Mouse (Mus musculus): ENCODE measurements around the gene Spen.
"Not testable (repeated sequence)": the region's sequence is repeated elsewhere in the genome, so short reads cannot be mapped to it uniquely, and the experiment has no call there.

Spen gene

DNA sequence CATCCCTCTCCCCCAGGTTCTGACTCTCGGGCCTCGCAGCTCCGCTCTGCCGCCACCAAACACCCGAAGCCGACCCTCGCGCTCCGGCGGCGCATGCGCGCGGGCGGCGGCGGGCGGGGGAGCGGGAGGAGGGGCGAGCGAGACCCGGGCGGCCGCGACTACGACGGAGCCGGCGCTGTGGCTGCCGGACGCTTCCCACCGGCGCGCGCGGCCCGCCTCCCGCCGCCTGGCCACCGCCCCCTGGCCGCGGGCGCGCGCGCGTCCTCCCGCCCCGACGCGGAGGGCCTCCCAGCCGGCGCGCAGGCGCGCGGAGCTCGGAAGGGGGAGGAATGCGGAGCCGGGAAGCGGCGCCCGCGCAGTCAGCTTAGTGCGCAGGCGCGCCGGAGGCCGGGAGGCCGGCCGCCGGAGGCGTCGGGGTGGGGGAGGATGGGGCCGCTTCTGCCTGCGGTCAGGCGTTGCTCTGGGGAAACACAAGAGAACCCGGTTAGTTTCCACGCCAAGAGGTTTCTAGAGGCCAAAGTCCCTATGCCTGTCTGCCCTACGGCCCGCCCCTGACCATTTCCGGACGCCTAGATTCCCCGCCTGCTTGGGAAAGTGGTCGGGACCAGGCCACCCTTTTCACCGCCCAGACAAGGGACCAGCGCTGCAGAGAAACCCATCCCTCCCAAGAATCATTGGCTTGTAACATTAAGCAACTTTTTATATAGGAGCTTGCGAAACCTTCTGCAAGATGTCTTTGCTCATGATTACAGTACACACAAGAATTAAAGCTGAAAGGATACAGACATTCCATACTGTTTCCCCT, at the start of gene Spen:
Gene Spen, minus strand, starts transcription at position 190 of the 805 bp plus-strand sequence.
- peak; percentile 96 for DNase-seq

DNA sequence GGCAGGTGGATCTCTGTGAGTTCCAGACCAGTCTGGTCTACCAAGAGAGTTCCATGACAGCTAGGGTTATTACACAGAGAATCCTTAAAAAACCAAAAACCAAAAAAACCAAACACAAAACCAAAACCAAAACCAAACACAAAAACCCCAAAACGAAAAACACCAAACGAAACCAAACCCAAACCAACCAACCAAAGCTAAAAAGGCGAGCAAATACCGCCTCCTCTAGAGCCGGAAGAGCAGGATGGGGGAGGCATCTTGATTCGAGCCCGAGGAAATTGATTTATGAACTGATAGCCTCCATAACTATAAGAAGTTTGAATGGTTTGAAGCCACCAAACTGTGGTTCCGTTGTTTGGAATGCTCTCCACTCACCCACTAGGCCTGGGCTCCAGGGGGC, 45.5 kb upstream of the Spen start:
- DNase-seq, result no peak

DNA sequence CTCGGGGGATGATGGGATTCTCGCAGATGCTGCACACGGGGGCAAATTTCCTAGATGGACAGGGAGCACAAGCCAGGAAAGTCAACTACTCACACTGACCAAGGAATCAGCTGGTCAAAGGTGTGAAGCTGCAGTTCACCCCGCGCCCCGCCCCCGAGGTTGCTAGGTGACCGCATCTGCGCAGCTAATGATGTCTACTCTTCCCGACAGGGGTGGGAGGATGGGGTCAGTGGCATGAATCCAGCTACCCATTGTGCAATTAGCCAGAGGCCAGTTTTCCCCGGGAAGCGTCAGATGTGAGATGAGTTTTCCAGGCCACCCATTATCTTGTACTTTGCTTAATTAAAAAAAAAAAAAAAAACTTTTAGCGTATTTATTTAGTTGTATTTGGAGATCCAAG, 42.7 kb upstream of the Spen start:
- DNase-seq, result peak; percentile 34

DNA sequence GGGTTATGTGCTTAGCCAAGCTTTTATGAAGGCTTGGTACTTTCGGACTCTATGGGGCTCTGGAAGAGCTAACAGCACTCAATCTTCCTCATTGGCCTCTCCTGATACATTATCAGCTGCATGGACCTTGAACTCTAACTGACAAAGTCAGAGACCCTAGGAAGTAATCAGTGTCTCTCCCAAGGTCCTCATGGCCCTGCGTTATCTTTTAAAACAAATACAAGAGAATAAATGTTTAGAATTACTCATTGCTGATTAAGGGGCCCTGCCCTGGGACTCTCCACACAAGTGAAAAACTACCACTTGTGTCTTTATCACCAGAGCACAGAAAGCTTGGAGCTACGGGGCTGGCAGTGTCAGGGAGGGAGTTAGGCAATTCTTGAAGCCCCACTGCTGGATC, 40.4 kb upstream of the Spen start:
- no peak for DNase-seq

DNA sequence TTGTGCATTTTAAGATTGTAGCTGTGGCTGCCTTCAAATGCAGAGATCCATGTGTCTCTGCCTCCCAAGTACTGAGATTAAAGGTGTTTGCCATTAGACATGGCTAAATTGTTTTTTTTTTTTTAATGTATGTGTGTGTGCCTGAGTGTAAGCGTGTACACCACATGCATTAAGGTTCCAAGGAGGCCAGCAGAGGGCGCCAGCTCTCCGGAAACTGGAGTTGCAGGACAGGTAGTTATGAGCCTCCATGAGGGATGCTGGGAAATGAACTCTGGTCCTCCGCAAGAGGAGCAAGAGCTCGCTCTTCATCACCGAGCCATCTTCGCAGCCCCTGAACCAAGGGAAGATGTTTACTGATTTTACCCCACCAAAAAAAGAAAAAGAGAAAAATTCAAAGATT, 38.5 kb upstream of the Spen start:
- DNase-seq, result no peak

DNA sequence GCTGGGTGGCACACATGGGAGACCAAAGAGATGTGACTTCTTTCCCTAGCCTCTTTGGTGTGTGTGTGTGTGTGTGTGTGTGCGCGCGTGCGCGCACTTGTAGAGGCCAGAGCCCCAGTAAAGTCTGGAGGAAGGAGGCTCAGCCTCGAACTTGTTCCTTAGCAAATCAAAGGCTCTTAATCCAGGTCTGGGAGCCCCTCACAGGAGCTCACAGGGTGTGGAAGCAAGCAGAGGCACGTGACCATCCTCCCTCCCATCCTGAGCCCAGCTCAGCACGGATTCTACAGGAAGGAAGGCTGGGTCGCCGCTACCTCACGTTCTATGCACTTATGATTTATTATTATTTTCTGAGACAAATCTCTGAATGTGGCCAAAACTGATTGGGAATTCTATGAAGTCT, 38.0 kb upstream of the Spen start:
- no peak for DNase-seq

DNA sequence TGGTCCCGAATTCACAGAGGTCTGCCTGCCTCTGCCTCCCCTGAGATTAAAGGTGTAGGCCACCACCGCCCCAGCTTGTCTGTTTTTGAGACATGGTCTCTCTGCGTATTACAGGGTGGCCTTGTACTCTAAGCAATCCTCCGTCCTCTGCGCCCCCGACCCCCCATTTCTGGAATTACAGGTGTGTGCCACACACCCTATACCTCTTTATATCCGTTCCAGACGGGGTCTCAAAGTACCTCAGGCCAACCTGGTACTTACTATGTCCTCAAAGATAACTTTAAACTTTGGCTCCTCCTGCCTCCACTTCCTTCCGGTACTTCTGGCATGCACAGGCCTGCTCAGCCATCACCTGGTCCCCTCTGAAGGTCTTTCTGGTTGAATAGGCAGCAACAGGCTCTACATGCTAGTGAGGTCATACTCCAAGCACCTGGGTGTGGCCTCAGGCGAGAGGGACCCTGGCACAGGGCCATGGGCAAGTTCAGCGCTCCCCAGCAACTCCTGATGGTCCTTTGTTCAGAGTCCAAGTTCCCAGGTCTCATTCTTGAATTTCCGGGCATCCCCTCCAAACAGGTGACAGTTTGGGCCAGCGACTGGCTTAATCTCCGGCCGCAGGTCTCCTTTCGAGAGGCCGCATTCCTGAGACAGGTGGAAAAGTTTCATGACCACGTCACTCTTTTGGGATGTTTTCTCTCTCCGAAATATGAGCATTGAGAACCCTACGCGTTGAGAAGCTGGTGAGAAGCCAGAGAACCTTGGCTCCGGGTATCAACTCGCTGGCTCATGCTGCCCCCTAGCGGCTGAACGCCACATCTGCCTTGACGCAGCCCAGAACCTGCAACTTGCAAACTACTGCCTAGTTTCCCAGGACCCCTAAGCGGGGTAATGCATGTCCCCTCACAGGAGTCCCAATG, 36.6 kb upstream of the Spen start:
- DNase-seq, result peak; percentile 94

DNA sequence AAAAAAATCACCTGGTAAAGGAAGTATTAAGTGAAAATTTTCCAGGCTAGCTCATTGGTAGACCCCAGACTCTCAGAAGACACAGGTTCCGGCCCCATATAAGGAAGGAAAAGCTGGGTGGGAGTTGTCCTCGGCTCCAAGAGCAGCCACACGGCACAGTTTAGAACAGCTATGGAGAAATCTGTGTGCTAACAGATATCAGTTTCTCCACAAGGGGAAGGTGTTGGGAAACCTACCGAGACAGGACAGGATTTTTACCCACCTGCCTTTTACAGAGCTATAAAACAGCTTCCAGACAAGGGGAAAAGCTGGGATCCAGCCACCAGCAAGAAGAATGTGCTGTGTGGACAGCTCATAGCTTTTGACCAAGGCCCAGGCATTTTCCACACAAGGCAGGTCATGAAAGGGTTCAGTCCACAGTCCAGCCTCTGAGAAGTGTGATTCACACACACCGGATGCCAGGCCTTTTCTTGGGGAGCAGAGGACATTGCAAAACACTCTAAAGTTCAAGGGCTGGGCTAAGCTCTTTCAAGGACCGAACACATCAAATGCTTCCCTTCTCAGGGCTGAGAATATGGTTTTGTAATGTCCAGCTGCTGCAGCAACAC, 35.1 kb upstream of the Spen start:
- peak; percentile 75 for DNase-seq

DNA sequence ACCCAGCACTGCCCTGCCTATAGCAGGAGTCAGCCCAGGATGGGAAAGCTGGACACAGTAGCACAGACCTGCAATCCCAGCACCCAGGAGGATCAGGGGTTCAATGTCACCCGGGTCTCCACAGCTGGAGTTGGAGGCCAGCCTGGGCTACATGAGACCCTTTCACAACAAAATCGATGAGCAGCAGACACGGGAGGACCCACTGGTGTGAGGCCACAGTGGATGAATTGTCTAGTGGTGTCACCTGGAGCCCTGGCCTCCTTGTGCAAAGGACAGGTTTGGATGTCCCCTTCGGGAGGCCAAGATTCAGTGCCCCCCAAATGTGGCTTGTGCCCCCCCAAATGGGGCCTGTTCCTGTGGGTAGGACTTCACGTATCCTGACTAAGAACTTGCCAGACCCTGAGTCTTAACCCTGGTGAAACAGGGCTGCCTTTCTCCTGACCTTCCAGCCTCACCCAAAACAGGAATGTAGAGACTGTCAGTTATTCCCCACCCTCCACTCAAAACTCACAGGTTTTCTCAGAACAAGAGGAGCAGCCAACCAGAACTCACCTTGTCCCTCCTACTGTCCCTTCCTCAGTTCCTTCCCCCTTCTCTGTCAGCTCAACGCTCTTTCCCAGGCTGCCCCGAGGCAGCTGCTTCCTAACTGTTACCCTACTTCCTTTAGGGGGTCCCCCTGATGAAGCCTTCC, 34.4 kb upstream of the Spen start:
- DNase-seq, result no peak

DNA sequence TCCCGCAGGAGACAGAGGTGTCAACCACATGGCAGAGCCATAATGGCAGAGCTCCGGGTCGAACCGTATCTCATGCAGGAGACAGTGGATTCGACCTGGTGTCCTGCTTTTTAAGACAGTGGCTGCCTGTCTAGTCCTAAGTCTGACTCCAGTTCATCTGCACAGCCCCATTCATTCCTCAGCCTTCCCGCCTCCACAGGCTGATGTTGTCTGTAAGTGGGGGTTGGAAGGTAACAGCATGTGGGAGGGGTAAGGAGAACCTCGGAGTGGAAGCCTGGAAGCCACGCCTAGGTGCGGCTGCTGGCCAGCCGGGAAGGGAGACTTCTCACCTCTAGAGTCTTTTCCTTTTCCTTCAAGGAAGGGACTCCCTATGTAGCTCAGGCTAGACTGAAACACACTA, 33.5 kb upstream of the Spen start:
- no peak for DNase-seq

DNA sequence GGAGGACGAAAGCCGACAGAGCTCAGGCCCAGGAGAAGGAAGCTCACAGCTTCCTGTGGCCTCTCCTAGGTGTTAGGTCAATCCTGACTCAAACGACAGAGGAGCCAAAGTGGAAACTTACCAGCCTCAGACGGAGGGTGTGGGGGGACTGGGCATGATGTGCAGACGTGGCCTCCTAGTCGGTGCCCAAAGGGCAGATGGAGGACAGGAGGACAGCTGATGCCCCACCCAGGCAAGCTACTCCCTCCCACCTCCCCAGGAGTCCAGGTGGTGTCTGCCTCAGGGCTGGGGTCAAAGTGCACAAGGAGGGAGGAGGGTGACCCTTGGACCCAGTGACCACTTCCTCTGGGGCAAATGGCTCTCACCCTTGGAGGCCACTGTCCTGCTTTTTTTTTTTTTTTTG, 32.9 kb upstream of the Spen start:
- DNase-seq, result peak; percentile 75

DNA sequence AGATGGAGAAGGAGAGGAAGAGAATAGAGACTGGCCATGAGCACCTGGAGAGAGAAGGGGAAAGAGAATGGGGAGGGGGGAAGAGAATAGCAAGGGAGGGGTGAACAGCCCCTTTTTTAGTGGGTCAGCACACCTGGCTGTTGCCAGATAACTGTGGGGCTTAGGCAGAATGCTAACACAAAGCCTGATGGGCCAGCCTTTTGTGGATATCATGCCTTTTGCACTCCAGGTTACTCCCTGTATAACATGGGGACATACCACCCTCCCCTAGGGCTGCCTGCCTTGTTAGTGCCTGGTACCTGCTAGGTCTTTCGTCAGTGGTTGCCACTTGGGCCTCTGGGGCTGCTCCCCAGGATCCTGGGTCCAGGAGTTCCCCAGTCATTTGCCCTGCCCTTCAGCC, 32.4 kb upstream of the Spen start:
- DNase-seq, result no peak

DNA sequence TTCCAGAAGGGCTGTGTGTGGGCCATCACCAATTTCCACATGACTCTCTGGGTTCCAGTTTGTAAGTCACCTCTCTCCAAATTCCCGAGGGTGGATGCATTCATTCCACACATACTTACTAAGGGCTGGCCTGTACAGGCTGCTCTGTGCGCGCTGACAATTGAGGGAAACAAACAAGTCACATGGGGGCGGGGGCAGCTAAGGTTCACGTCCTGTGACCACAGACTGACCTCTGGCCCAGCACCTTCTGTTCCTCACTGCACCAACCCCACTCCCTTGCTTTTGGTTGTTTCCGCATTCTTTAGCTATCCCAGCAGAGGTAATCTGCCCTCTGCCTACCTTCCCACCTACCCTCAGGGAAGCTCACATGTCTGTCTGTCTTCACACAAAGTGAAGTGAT, 31.6 kb upstream of the Spen start:
- DNase-seq, result peak; percentile 81

DNA sequence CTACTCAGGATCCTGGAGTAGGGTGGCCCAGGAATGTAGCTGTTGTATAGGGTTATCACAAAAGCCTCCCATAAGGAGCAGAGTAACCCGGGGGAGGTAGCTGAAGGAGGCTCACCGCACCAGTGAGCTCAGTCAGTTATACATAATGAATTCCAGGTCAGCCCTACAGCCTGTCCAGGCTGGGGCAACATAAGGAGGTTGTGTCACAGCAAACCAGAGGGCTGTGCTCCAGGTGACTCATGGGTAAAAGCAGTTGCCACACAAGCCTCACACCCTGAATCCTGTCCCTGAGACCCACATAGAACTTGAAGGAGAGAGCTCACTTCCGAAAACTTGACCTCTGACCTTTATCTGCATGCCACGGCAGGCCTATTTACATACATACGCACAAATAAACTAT, 30.6 kb upstream of the Spen start:
- DNase-seq, result no peak

DNA sequence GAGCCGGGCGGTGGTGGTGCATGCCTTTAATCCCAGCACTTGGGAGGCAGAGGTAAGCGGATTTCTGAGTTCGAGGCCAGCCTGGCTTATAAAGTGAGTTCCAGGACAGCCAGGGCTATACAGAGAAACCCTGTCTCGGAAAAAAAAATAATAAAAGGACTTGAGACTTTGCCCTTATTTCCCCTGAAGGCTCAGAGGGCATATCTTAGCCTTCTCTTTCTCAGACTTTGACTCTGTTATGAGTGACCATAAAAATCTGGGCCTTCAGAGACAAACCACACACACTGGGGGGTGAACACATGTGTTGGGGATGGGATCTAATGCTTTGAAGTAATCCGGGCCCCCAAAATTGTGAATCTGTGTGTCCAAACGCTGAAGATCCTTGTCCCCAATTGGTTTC, 28.8 kb upstream of the Spen start:
- not testable (repeated sequence) for DNase-seq

DNA sequence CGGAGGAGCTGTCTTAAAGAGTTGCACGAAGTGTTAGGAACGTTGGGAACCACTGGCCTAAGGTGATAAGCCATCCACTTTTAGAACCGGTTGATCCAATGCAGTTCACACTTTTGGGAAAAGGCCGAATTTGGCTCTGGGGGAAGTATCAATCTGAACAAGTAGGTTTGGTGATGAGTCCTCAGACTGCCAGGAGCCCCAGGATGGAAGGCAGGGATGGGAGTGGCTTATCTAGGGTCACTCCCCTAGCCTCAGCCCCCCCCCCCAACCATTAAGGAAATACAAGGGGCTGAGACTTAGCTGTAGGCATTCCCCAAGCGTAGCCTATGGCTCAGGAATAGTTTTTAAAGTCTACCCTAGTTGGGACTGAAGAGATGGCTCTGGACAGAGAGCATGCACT, 27.8 kb upstream of the Spen start:
- DNase-seq, result no peak

DNA sequence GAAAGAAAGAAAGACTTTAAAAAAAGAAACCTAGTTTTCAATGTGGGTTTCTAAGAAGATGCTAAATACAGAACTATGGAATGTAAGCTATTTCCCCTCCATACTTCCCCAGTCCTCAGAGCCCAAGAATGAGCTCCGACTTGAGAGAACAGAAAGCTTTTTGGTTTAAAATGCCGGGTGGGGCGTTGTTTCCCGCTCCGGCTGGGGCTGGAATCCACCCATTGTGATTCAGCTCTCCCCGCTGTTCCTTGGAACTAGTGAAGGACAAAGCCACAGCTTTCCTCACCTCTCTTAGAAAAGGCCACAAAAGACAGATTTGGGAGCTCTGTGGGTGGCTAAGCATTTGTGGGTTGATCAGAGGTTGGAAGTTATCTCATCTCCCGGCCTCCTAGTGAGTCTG, 26.9 kb upstream of the Spen start:
- peak; percentile 58 for DNase-seq

DNA sequence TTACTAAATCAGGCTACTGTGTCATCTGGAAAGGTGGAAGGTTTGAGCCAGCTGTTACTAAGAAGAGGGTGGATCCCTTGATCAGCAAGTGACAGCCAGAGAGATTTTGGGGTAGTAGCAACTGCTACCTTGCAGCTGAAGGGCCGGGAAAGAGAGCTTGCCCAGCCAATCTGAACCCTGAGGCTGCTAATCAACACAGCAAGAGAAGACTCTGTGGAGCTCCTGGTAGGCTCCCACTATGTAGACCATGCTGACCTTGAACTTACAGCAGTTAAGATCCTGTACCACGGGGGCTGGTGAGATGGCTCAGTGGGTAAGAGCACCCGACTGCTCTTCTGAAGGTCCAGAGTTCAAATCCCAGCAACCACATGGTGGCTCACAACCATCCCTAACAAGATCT, 26.3 kb upstream of the Spen start:
- DNase-seq, result no peak

DNA sequence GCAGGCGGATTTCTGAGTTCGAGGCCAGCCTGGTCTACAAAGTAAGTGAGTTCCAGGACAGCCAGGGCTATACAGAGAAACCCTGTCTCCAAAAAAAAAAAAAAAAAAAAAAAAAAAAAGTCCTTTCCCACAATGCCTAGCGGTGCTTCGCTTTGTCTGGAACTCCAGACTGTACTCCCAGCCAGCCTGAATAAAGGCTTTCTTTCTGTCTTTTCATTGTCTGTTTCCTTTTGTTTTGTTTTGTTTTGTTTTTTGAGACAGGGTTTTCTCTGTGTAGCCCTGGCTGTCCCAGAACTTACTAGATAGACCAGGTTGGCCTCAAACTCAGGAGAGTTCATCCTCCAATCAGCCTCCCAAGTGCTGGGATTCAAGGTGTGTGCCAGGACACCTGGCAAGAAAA, 25.8 kb upstream of the Spen start:
- no peak for DNase-seq

DNA sequence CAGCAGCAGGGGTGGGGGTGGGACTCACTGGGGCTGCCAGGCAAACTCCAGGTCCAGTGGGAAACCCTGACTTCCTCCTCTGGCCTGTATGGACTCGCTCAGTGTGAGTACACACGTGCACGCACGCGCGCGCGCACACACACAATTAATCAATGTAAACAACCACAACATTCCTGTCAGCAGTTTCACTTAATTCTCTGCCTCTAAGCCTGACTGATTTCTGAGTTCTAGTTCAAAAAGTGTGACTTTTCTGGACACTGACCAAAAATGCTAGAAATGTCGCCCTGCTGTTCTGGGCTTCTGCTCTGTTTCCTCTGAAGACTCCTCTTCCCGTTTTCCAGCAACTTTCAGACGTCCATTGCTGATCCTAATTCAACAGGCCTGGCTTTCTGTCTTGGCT, 23.9 kb upstream of the Spen start:
- peak; percentile 72 for DNase-seq

DNA sequence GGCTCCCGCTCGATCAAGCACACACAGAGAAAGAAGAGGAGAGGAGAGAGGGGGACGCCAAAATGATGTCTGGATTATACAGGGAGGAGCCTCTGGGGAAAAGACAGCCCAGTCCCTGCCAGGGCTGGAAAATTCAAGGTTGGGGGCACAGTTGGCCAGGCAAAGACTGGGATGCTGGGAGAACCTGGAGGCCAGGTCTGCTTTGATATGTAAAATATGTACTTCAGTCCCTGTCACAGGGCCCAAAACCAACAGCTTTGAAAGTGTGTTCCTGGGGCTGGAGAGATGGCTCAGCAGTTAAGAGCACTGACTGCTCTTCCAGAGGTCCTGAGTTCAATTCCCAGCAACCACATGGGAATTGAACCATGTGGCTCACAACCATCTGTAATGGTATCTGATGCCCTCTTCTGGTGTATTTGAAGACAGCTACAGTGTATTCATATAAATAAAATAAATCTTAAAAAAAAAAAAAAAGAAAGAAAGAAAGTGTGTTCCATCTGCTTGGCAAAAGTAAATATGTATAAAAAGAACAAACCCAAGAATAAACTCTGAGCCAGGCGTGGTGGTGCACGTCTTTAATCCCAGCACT, 23.0 kb upstream of the Spen start:
- not testable (repeated sequence) for DNase-seq

DNA sequence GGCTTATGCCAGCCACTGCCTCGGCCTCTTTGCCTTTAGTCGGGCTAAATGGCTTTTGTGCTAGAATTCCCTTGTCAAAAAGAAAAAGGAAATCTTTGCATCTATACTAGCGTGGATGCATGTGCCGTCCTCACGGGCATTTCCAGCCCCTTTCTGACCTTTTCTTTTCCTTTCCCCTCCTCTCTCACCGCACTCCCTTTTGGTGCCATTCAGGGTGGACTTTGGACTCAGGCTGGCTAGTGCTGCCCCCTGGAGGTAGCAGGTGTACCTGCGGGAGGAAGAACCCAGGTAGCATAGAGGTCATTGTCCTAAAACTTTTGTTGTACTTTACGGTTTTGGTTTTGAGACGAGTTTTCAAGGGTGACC, 21.5 kb upstream of the Spen start:
- peak; percentile 91 for DNase-seq

Data from kidney, postnatal 10 days (tissue).